ENCODE assay signal across 9 mouse cellular contexts in genomic region chr4:142180289-142180688, GRCm38 (mm10). TPM values are rescaled to one million over a fixed set of nuclear protein-coding genes. Genes with fewer than 3 reads are reported as not detected.
DNase-seq lines count a peak whose midpoint lies in the region; ATAC-seq lines count a peak whose summit lies in the region.
"Had no signal": no experiment of that assay in that cellular context is flagged by ENCODE, and none has a peak within 500 bp of the region (broad histone marks: within the 10 kb centered on the region; RNA-seq: fewer than 3 reads in every experiment).

No protein-coding gene starts in this region.

- 0 out of 2 replicates have a peak, but pooled peaks cover 5% of the 10 kb centered on the region for H3K9me3 ChIP-seq in hindbrain, embryonic 13.5 days
- H3K9me3 ChIP-seq in stomach, embryonic 15.5 days = no peaks in the 10 kb centered on the region

- H3K4me1 ChIP-seq in hindbrain, embryonic 13.5 days (replicated peaks) = peaks cover 23% of the 10 kb centered on the region
- peaks cover 58% of the 10 kb centered on the region for H3K4me1 ChIP-seq in stomach, embryonic 15.5 days

- no peak overlapping the region for H3K4me2 ChIP-seq in hindbrain, embryonic 13.5 days
- peak overlapping the region; percentile 7; the same call in 1 of the 2 replicates for H3K4me2 ChIP-seq in stomach, embryonic 15.5 days

- H3K27ac ChIP-seq in hindbrain, embryonic 13.5 days = peak overlapping the region; percentile 62
- H3K27ac ChIP-seq in stomach, embryonic 15.5 days = peak overlapping the region; percentile 90

- WGBS in hindbrain, embryonic 13.5 days = 53% methylated on average over 3 of the region's 3 CpGs
- WGBS in stomach, embryonic 15.5 days = 7% methylated on average over 3 of the region's 3 CpGs

- no peak overlapping the region for H3K9ac ChIP-seq in hindbrain, embryonic 13.5 days
- H3K9ac ChIP-seq in stomach, embryonic 15.5 days = no peak overlapping the region

- peak; percentile 28; the same call in 1 of the 2 replicates for ATAC-seq in hindbrain, embryonic 13.5 days (ENCODE audit: low FRiP score)
- ATAC-seq in stomach, embryonic 15.5 days (ENCODE audit: insufficient read depth, low FRiP score, low read depth) = peak; percentile 63
- no peak for ATAC-seq in megakaryocyte progenitor cell, adult 5-6 weeks (replicated peaks; ENCODE audit: poor library complexity)

- peak; percentile 78 to 83 for DNase-seq in urinary bladder, postnatal 4 days (ENCODE audit: low spot score in 2 of 2)
- no peak for DNase-seq in urinary bladder, postnatal 25 days (ENCODE audit: low spot score)
- DNase-seq in frontal cortex, postnatal 36 days (ENCODE audit: low spot score in 2 of 2) = peak; percentile 47 to 73
- DNase-seq in layer of hippocampus, postnatal 36 days = peak; percentile 49 to 64
- peak; percentile 94 for DNase-seq in lung, postnatal 10 days

- no peak overlapping the region for H3K4me3 ChIP-seq in hindbrain, embryonic 13.5 days
- no peak overlapping the region for H3K4me3 ChIP-seq in stomach, embryonic 15.5 days (replicated peaks)

- H3K36me3 ChIP-seq in hindbrain, embryonic 13.5 days = 0 out of 2 replicates have a peak, but pooled peaks cover 3% of the 10 kb centered on the region
- H3K36me3 ChIP-seq in stomach, embryonic 15.5 days = no peaks in the 10 kb centered on the region
- H3K36me3 ChIP-seq: G1E had no signal

- H3K27me3 ChIP-seq in hindbrain, embryonic 13.5 days = no peaks in the 10 kb centered on the region
- H3K27me3 ChIP-seq in stomach, embryonic 15.5 days (replicated peaks) = no peaks in the 10 kb centered on the region

RNA-seq across cellular contexts. Expression of gene Kazn, which starts 58.9 kb away (rescaled TPM):
- polyA plus RNA-seq in hindbrain, embryonic 13.5 days (2015; fragmentation: Nextera tagmentation; extraction: Ambion mirVana) = 17.9 and 19.1 TPM in 2 replicates
- 10 to 100 TPM; 46.1 to 46.9 TPM for total RNA-seq in layer of hippocampus, postnatal 36 days (2021)
- 17.1 and 18.0 TPM in 2 replicates for polyA plus RNA-seq in stomach, embryonic 15.5 days (2015; fragmentation: Nextera tagmentation; extraction: Ambion mirVana)
- total RNA-seq in megakaryocyte progenitor cell, adult 5-6 weeks (2015) = 0.68 and 0.96 TPM in 2 replicates
- total RNA-seq in megakaryocyte progenitor cell, adult 5-6 weeks (2017) = 1.2 and 1.6 TPM in 2 replicates
- polyA plus RNA-seq: G1E had no signal

Comparison
In these comparisons a context has a peak if more than half of its experiments do, and no peak if none do; other contexts are left out.
1. RNA of gene Kazn, which starts 58.9 kb away (total RNA-seq): 46.1 to 46.9 TPM in layer of hippocampus, postnatal 36 days; 0.68 to 1.6 TPM in megakaryocyte progenitor cell, adult 5-6 weeks; every median in the first group is over 10 times any median in the second.